Mouse (Mus musculus): ENCODE results near the gene Gga2.

Gga2 gene

GRCm38 (mm10) chr7:122012370-122012769 is 8.7 kb downstream of the Gga2 start:
- DNase-seq (ENCODE audit: extremely low read depth, low read depth) = no peak

- DNase-seq (ENCODE audit: extremely low read depth, low read depth) = no peak
These were observed 20.6 kb downstream of the Gga2 start for GRCm38 (mm10) chr7:122000396-122000795.

GRCm38 (mm10) chr7:121995961-121996360 is 25.1 kb downstream of the Gga2 start:
- no peak for DNase-seq (ENCODE audit: extremely low read depth, low read depth)

- DNase-seq (ENCODE audit: extremely low read depth, low read depth) = peak; percentile 90
These were observed 39.6 kb downstream of the Gga2 start, which contains the start of gene Cog7 for GRCm38 (mm10) chr7:121981307-121981871. Gene Cog7, minus strand, starts transcription at chr7:121981711.

- DNase-seq (ENCODE audit: extremely low read depth, low read depth) = no peak
These were observed 46.0 kb downstream of the Gga2 start for GRCm38 (mm10) chr7:121975031-121975430.

- no peak for DNase-seq (ENCODE audit: extremely low read depth, low read depth)
These were observed 49.3 kb downstream of the Gga2 start for GRCm38 (mm10) chr7:121971698-121972097.

- no peak for DNase-seq (ENCODE audit: extremely low read depth, low read depth)
These were observed 50.8 kb downstream of the Gga2 start for GRCm38 (mm10) chr7:121970250-121970649.

GRCm38 (mm10) chr7:121968816-121969215 is 52.2 kb downstream of the Gga2 start:
- DNase-seq (ENCODE audit: extremely low read depth, low read depth) = no peak

- DNase-seq (ENCODE audit: extremely low read depth, low read depth) = peak; percentile 35
These were observed 52.8 kb downstream of the Gga2 start for GRCm38 (mm10) chr7:121968242-121968641.

- no peak for DNase-seq (ENCODE audit: extremely low read depth, low read depth)
These were observed 54.9 kb downstream of the Gga2 start for GRCm38 (mm10) chr7:121966169-121966568.

GRCm38 (mm10) chr7:121963883-121964398 is 57.1 kb downstream of the Gga2 start:
- DNase-seq (ENCODE audit: extremely low read depth, low read depth) = no peak

- DNase-seq (ENCODE audit: extremely low read depth, low read depth) = no peak
These were observed 58.5 kb downstream of the Gga2 start for GRCm38 (mm10) chr7:121962571-121962959.

GRCm38 (mm10) chr7:121961913-121962570 is 59.0 kb downstream of the Gga2 start:
- DNase-seq (ENCODE audit: extremely low read depth, low read depth) = no peak

GRCm38 (mm10) chr7:121955802-121956201 is 65.2 kb downstream of the Gga2 start:
- DNase-seq (ENCODE audit: extremely low read depth, low read depth) = no peak

- no peak for DNase-seq (ENCODE audit: extremely low read depth, low read depth)
These were observed 65.9 kb downstream of the Gga2 start for GRCm38 (mm10) chr7:121954891-121955669.

- DNase-seq (ENCODE audit: extremely low read depth, low read depth) = no peak
These were observed 73.5 kb downstream of the Gga2 start for GRCm38 (mm10) chr7:121947513-121947912.

GRCm38 (mm10) chr7:121946196-121946595 is 74.8 kb downstream of the Gga2 start:
- no peak for DNase-seq (ENCODE audit: extremely low read depth, low read depth)

- DNase-seq (ENCODE audit: extremely low read depth, low read depth) = no peak
These were observed 78.7 kb downstream of the Gga2 start for GRCm38 (mm10) chr7:121942371-121942770.

GRCm38 (mm10) chr7:121941640-121942039 is 79.4 kb downstream of the Gga2 start:
- DNase-seq (ENCODE audit: extremely low read depth, low read depth) = no peak

GRCm38 (mm10) chr7:121941016-121941415 is 80.0 kb downstream of the Gga2 start:
- DNase-seq (ENCODE audit: extremely low read depth, low read depth) = no peak

- no peak for DNase-seq (ENCODE audit: extremely low read depth, low read depth)
These were observed 81.3 kb downstream of the Gga2 start for GRCm38 (mm10) chr7:121939729-121940128.

- no peak for DNase-seq (ENCODE audit: extremely low read depth, low read depth)
These were observed 81.8 kb downstream of the Gga2 start for GRCm38 (mm10) chr7:121939244-121939643.
